Mouse (Mus musculus): ENCODE measurements around the gene Atp5h.

- TF ChIP-seq USF1 (IDR thresholded peaks at IDR 0.05; ENCODE audit: low read depth) (no peak), CTCF (IDR thresholded peaks at IDR 0.05; ENCODE audit: control insufficient read depth, insufficient read depth, insufficient read length) (no peak), CEBPB (IDR thresholded peaks at IDR 0.05; ENCODE audit: low read depth) (no peak), MAX (IDR thresholded peaks at IDR 0.05) (no peak), FOSL1 (IDR thresholded peaks at IDR 0.05; ENCODE audit: insufficient read depth, low read length, poor library complexity, severe bottlenecking) (no peak)
These were observed 10.8 kb upstream of the Atp5h start for GRCm38 (mm10) chr11:115430561-115430960.
